Mouse (Mus musculus) olfactory bulb, adult 2 months (tissue): ENCODE measurements at regions not wholly inside any gene's neighbourhood (a gene's known extent, or its start where the extent isn't known, plus 50 kb on each side); places are given as distances from the start of the nearest gene placed in this dataset.

Source experiments
- H3K27ac ChIP-seq: fragments of 200-500 bp; 2 replicates; pipeline ENCODE4 v1.5.1; 2012; ENCODE audit warnings: low read depth, low read length; ENCODE audit not compliant: insufficient read depth
- H3K4me1 ChIP-seq: fragments of 200-500 bp; 2 replicates; pipeline ENCODE4 v1.6.1; 2012; ENCODE audit warnings: low read length; ENCODE audit not compliant: control insufficient read depth, insufficient read depth
- H3K4me3 ChIP-seq: fragments of 200-500 bp; 2 replicates; pipeline ENCODE4 v1.5.1; 2012; ENCODE audit warnings: mild to moderate bottlenecking, low read depth, low read length, moderate library complexity; ENCODE audit not compliant: insufficient read depth
- CTCF ChIP-seq: fragments of 200-500 bp; IDR thresholded peaks from 2 replicates; pipeline ENCODE4 v1.5.1; 2012; ENCODE audit warnings: low read depth, mild to moderate bottlenecking, low read length, moderate library complexity; ENCODE audit not compliant: insufficient read depth
- POLR2A ChIP-seq: fragments of 200-500 bp; IDR thresholded peaks from 2 replicates; pipeline ENCODE4 v1.6.1; 2012; ENCODE audit warnings: mild to moderate bottlenecking, low read depth, low read length, moderate library complexity; ENCODE audit not compliant: insufficient read depth
- WGBS: fragments of 180-500 bp; shearing (Covaris S2); methylation state at CpG from one replicate; pipeline ENCODE4 v1.1.7; 2018; 5-methylcytosine and 5-hydroxymethylcytosine counted together

GRCm38 (mm10) chr3:104284961-104285360 is 64.8 kb upstream of the Magi3 start:
- Histone ChIP-seq H3K4me3 (no peak overlapping the region), H3K4me1 (no peaks in the 10 kb centered on the region), H3K27ac (no peak overlapping the region)
- WGBS: 92% methylated on average over 2 of the region's 2 CpGs
- no peak for TF ChIP-seq POLR2A
- no peak for TF ChIP-seq CTCF

- Histone ChIP-seq H3K27ac (no peak overlapping the region), H3K4me3 (no peak overlapping the region), H3K4me1 (no peaks in the 10 kb centered on the region)
- TF ChIP-seq CTCF: no peak
- no peak for TF ChIP-seq POLR2A
- WGBS: 36% methylated on average over 5 of the region's 5 CpGs
These were observed 63.7 kb upstream of the Magi3 start for GRCm38 (mm10) chr3:104283855-104284254.

DNA sequence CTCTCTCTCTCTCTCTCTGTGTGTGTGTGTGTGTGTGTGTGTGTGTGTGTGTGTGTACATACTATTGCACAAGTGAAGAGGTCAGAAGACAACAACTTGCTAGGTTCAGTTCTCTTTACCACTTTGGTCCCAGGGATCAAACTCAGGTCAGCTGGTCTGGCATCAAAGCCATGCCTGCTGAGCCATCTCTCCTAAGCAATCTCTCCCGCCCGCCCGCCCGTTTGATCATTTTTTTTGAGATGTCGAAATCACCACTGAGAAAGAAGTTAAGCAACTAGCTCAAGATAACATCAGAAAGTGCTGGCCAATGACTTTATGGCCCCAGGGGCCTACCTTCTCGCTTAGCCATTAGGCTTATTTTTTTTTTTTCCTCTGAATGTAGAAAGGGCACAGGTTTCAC is 59.3 kb upstream of the Magi3 start:
- TF ChIP-seq CTCF: no peak
- no peak for TF ChIP-seq POLR2A
- WGBS: 91% methylated on average over 6 of the region's 6 CpGs
- H3K27ac ChIP-seq: no peak overlapping the region
- H3K4me3 ChIP-seq: no peak overlapping the region
- no peaks in the 10 kb centered on the region; the same call in 1 of the 2 replicates for H3K4me1 ChIP-seq

GRCm38 (mm10) chr3:104274718-104275302 is 54.6 kb upstream of the Magi3 start:
- Histone ChIP-seq H3K4me3 (no peak overlapping the region), H3K4me1 (no peaks in the 10 kb centered on the region; the same call in 1 of the 2 replicates), H3K27ac (no peak overlapping the region)
- 67% methylated on average over 1 of the region's 1 CpGs for WGBS
- TF ChIP-seq CTCF (no peak), POLR2A (no peak)

DNA sequence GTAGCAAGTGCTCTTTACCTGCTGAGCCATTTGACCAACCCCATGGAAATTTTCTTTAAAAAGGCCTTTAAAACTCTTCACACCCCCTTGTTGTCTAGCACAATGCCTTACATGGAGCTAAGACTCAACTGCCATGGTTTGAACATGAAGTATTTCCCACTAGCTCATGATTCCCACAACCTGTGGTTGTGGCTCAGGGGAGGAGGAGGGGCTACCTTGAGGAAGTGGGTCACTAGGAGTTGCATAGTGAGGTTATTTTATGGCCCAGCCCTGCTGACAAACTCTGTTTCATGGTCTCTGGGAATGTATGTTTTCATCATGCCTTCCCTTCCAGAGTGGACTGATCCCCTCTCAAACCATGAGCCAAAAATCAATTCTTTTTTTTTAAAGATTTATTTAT is 53.9 kb upstream of the Magi3 start:
- no peaks in the 10 kb centered on the region; the same call in 1 of the 2 replicates for H3K4me1 ChIP-seq
- TF ChIP-seq CTCF (no peak), POLR2A (no peak)
- H3K4me3 ChIP-seq: no peak overlapping the region
- H3K27ac ChIP-seq: no peak overlapping the region
